In the genomic region with DNA sequence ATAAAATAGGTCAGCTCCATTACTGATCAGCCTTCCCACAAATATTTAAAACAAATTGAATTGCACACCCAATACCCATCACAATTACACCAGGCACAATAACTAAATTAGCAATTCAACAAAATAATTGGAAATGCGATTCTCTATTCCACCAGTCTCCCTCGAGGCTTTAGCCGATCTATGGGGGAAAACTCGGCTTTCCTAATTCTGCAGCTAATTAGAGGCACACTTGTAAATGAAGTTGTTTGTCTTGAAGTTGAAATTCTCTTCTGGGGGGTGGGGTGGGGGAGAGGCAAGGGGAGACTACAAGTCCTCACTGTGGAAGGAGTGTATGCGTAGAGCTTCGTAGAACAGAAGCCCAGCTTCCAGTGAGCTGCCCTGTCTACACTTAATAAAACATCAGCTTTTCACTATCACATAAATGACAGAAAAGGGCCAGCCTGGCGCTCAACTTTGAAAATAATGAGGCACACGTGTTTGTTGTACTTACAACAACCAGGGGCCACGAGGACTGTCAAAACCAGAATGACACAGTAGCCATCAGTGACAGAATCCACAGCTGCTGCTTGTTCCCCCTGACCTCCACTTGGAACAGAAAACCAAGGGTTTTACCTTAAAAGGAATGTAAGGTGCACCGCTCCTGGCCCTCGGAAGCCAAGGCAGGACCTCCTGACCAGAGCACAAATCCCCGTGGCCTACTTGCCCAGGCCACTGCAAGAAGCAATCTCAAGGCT, we compare ENCODE assay signal across 15 mouse cellular contexts.
DNase-seq lines count a peak whose midpoint lies in the region; ATAC-seq and TF ChIP-seq lines count a peak whose summit lies in the region.
"Had no signal": no experiment of that assay in that cellular context is flagged by ENCODE, and none has a peak within 500 bp of the region (broad histone marks: within the 10 kb centered on the region; RNA-seq: fewer than 3 reads in every experiment).

No protein-coding gene starts in this region.

- peak overlapping the region; percentile 47 for H3K9ac ChIP-seq in liver, embryonic 12.5 days
- H3K9ac ChIP-seq in liver, postnatal 0 days (replicated peaks) = no peak overlapping the region
- no peak overlapping the region for H3K9ac ChIP-seq in hindbrain, embryonic 12.5 days
- H3K9ac ChIP-seq in liver, embryonic 13.5 days = peak overlapping the region; percentile 44
- H3K9ac ChIP-seq in neural tube, embryonic 15.5 days (replicated peaks) = no peak overlapping the region
- H3K9ac ChIP-seq: forebrain, embryonic 15.5 days; heart, embryonic 15.5 days had no signal

- no peak for TF ChIP-seq CTCF in liver, postnatal 0 days (IDR thresholded peaks at IDR 0.05; ENCODE audit: low read depth)

- H3K4me2 ChIP-seq in liver, embryonic 12.5 days = peak overlapping the region; percentile 55
- H3K4me2 ChIP-seq in liver, postnatal 0 days (ENCODE audit: low read depth, low read length) = no peak overlapping the region
- no peak overlapping the region for H3K4me2 ChIP-seq in hindbrain, embryonic 12.5 days (replicated peaks)
- H3K4me2 ChIP-seq in liver, embryonic 13.5 days = peak overlapping the region; percentile 50
- H3K4me2 ChIP-seq in neural tube, embryonic 15.5 days = no peak overlapping the region
- H3K4me2 ChIP-seq: forebrain, embryonic 15.5 days; heart, embryonic 15.5 days had no signal

- ATAC-seq in liver, embryonic 12.5 days = no peak
- ATAC-seq in liver, postnatal 0 days = no peak
- ATAC-seq in hindbrain, embryonic 12.5 days (ENCODE audit: low FRiP score) = no peak
- ATAC-seq in liver, embryonic 13.5 days (ENCODE audit: low read depth) = no peak
- ATAC-seq in neural tube, embryonic 15.5 days (ENCODE audit: low FRiP score) = no peak
- ATAC-seq: forebrain, embryonic 15.5 days; intestine, postnatal 0 days had no signal

- 70% methylated on average over 12 of the region's 12 CpGs for whole genome bisulfite sequencing in liver, embryonic 12.5 days (ENCODE audit: insufficient replicate concordance)
- 75% methylated on average over 12 of the region's 12 CpGs for WGBS in liver, postnatal 0 days (ENCODE audit: insufficient replicate concordance)
- WGBS in hindbrain, embryonic 12.5 days = 57% methylated on average over 12 of the region's 12 CpGs
- 66% methylated on average over 12 of the region's 12 CpGs for WGBS in liver, embryonic 13.5 days (ENCODE audit: insufficient replicate concordance)
- WGBS in neural tube, embryonic 15.5 days = 61% methylated on average over 12 of the region's 12 CpGs

- TF ChIP-seq EP300 in liver, postnatal 0 days (IDR thresholded peaks at IDR 0.05; ENCODE audit: low read depth) = no peak

- no peaks in the 10 kb centered on the region for H3K9me3 ChIP-seq in liver, embryonic 12.5 days (replicated peaks)
- H3K9me3 ChIP-seq in liver, postnatal 0 days (ENCODE audit: low read length) = no peaks in the 10 kb centered on the region
- H3K9me3 ChIP-seq in hindbrain, embryonic 12.5 days (replicated peaks) = no peaks in the 10 kb centered on the region
- no peaks in the 10 kb centered on the region for H3K9me3 ChIP-seq in liver, embryonic 13.5 days (replicated peaks)
- H3K9me3 ChIP-seq in neural tube, embryonic 15.5 days (replicated peaks) = no peaks in the 10 kb centered on the region
- H3K9me3 ChIP-seq: forebrain, embryonic 15.5 days; heart, embryonic 15.5 days had no signal

- H3K4me3 ChIP-seq in liver, embryonic 12.5 days = peak overlapping the region; percentile 11; the same call in 1 of the 2 replicates
- no peak overlapping the region for H3K4me3 ChIP-seq in liver, postnatal 0 days (ENCODE audit: low read depth, low read length)
- no peak overlapping the region for H3K4me3 ChIP-seq in hindbrain, embryonic 12.5 days
- H3K4me3 ChIP-seq in liver, embryonic 13.5 days (replicated peaks) = no peak overlapping the region
- H3K4me3 ChIP-seq in neural tube, embryonic 15.5 days (replicated peaks) = no peak overlapping the region
- H3K4me3 ChIP-seq: forebrain, embryonic 15.5 days; heart, embryonic 15.5 days had no signal

- DNase-seq in liver, postnatal 0 days = no peak
- DNase-seq in liver, embryonic 13.5 days = peak; percentile 3
- no peak for DNase-seq in spleen, postnatal 4 days (ENCODE audit: low spot score in 2 of 2)
- no peak for DNase-seq in gastrocnemius, postnatal 10 days
- DNase-seq: adrenal gland, postnatal 14 days; cerebellum, adult 11 months; gastrocnemius, postnatal 25 days; kidney, postnatal 25 days had no signal

- no peaks in the 10 kb centered on the region for H3K36me3 ChIP-seq in liver, embryonic 12.5 days
- no peaks in the 10 kb centered on the region for H3K36me3 ChIP-seq in liver, postnatal 0 days (replicated peaks; ENCODE audit: insufficient read depth, low read length)
- no peaks in the 10 kb centered on the region for H3K36me3 ChIP-seq in hindbrain, embryonic 12.5 days
- H3K36me3 ChIP-seq in liver, embryonic 13.5 days = no peaks in the 10 kb centered on the region
- H3K36me3 ChIP-seq in neural tube, embryonic 15.5 days = no peaks in the 10 kb centered on the region
- H3K36me3 ChIP-seq: forebrain, embryonic 15.5 days; heart, embryonic 15.5 days had no signal

- H3K27ac ChIP-seq in liver, embryonic 12.5 days = peak overlapping the region; percentile 89
- no peak overlapping the region for H3K27ac ChIP-seq in liver, postnatal 0 days (ENCODE audit: low read depth)
- 0 out of 2 replicates have a peak overlapping the region, but pooled peaks have one; percentile 44 for H3K27ac ChIP-seq in hindbrain, embryonic 12.5 days
- H3K27ac ChIP-seq in liver, embryonic 13.5 days = peak overlapping the region; percentile 91
- peak overlapping the region; percentile 45; the same call in 1 of the 2 replicates for H3K27ac ChIP-seq in neural tube, embryonic 15.5 days (replicated peaks)
- H3K27ac ChIP-seq: forebrain, embryonic 15.5 days; heart, embryonic 15.5 days; macrophage had no signal

- H3K27me3 ChIP-seq in liver, embryonic 12.5 days (replicated peaks) = no peaks in the 10 kb centered on the region
- H3K27me3 ChIP-seq in liver, postnatal 0 days (ENCODE audit: insufficient read depth, low read length) = no peaks in the 10 kb centered on the region
- no peaks in the 10 kb centered on the region for H3K27me3 ChIP-seq in hindbrain, embryonic 12.5 days
- H3K27me3 ChIP-seq in liver, embryonic 13.5 days = no peaks in the 10 kb centered on the region
- no peaks in the 10 kb centered on the region for H3K27me3 ChIP-seq in neural tube, embryonic 15.5 days (replicated peaks)
- H3K27me3 ChIP-seq: forebrain, embryonic 15.5 days; heart, embryonic 15.5 days had no signal

- H3K4me1 ChIP-seq in liver, embryonic 12.5 days = peaks cover 67% of the 10 kb centered on the region
- peaks cover 4% of the 10 kb centered on the region; the same call in 1 of the 2 replicates for H3K4me1 ChIP-seq in liver, postnatal 0 days (ENCODE audit: insufficient read depth)
- H3K4me1 ChIP-seq in hindbrain, embryonic 12.5 days = peaks cover 27% of the 10 kb centered on the region
- H3K4me1 ChIP-seq in liver, embryonic 13.5 days (replicated peaks) = peaks cover 67% of the 10 kb centered on the region
- peaks cover 27% of the 10 kb centered on the region for H3K4me1 ChIP-seq in neural tube, embryonic 15.5 days

Comparison
In these comparisons a context has a peak if more than half of its experiments do, and no peak if none do; other contexts are left out.
1. H3K4me2 ChIP-seq: peak in liver, embryonic 12.5 days (single experiment) and liver, embryonic 13.5 days (single experiment); none in liver, postnatal 0 days (single experiment), hindbrain, embryonic 12.5 days (single experiment) and neural tube, embryonic 15.5 days (single experiment).
2. H3K9ac ChIP-seq: peak in liver, embryonic 12.5 days (single experiment) and liver, embryonic 13.5 days (single experiment); none in liver, postnatal 0 days (single experiment), hindbrain, embryonic 12.5 days (single experiment) and neural tube, embryonic 15.5 days (single experiment).